Mouse (Mus musculus): ENCODE results near the gene Rhox7b. TPM values are rescaled to one million over a fixed set of nuclear protein-coding genes. Genes with fewer than 3 reads are reported as not detected.
"Not testable (repeated sequence)": the region's sequence is repeated elsewhere in the genome, so short reads cannot be mapped to it uniquely, and the experiment has no call there.

Rhox7b gene
- not detected for polyA plus RNA-seq (2012; fragmentation: generic; extraction: Trizol)
- long read RNA-seq, experiment 1: 0 reads
- long read RNA-seq, experiment 2: 0 reads

GRCm38 (mm10) chrX:37897132-37897531 lies at the start of gene Rhox7b:
Rhox7b (minus strand) TSS chrX:37897232.
- H3K79me3 ChIP-seq (ENCODE audit: low read depth); H3K4me3 ChIP-seq (ENCODE audit: insufficient read depth, poor library complexity, severe bottlenecking); H3K36me3 ChIP-seq (ENCODE audit: control insufficient read depth, insufficient read depth); H3K27me3 ChIP-seq (ENCODE audit: control insufficient read depth, insufficient read depth, insufficient read length); H3K79me2 ChIP-seq (ENCODE audit: control insufficient read depth, insufficient read depth); H3ac ChIP-seq (ENCODE audit: control insufficient read depth, insufficient read length, low read depth): not testable (repeated sequence)

- Histone ChIP-seq H3K27me3 (ENCODE audit: control insufficient read depth, insufficient read depth, insufficient read length) (no peaks in the 10 kb centered on the region), H3ac (ENCODE audit: control insufficient read depth, insufficient read length, low read depth) (no peak overlapping the region), H3K79me3 (ENCODE audit: low read depth) (no peaks in the 10 kb centered on the region), H3K36me3 (ENCODE audit: control insufficient read depth, insufficient read depth) (no peaks in the 10 kb centered on the region), H3K79me2 (ENCODE audit: control insufficient read depth, insufficient read depth) (no peaks in the 10 kb centered on the region), H3K4me3 (ENCODE audit: insufficient read depth, poor library complexity, severe bottlenecking) (no peak overlapping the region)
- TF ChIP-seq USF1 (IDR thresholded peaks at IDR 0.05; ENCODE audit: low read depth) (no peak), MAX (IDR thresholded peaks at IDR 0.05) (no peak), CEBPB (IDR thresholded peaks at IDR 0.05; ENCODE audit: low read depth) (no peak), FOSL1 (IDR thresholded peaks at IDR 0.05; ENCODE audit: insufficient read depth, low read length, poor library complexity, severe bottlenecking) (no peak), MYOG (IDR thresholded peaks at IDR 0.05; ENCODE audit: control insufficient read depth, extremely low read depth, insufficient read length) (no peak), MYOD1 (IDR thresholded peaks at IDR 0.05; ENCODE audit: control insufficient read depth, insufficient read length, low read depth) (no peak), CTCF (IDR thresholded peaks at IDR 0.05; ENCODE audit: control insufficient read depth, insufficient read depth, insufficient read length) (no peak)
Observed at GRCm38 (mm10) chrX:37916311-37916710, 19.3 kb upstream of the Rhox7b start.

GRCm38 (mm10) chrX:37908581-37908980 lies 11.5 kb upstream of the Rhox7b start:
- no peak overlapping the region for H3ac ChIP-seq (ENCODE audit: control insufficient read depth, insufficient read length, low read depth)
- H3K27me3 ChIP-seq (ENCODE audit: control insufficient read depth, insufficient read depth, insufficient read length): no peaks in the 10 kb centered on the region
- no peaks in the 10 kb centered on the region for H3K79me3 ChIP-seq (ENCODE audit: low read depth)
- H3K79me2 ChIP-seq (ENCODE audit: control insufficient read depth, insufficient read depth): no peaks in the 10 kb centered on the region
- no peaks in the 10 kb centered on the region for H3K36me3 ChIP-seq (ENCODE audit: control insufficient read depth, insufficient read depth)
- no peak overlapping the region for H3K4me3 ChIP-seq (ENCODE audit: insufficient read depth, poor library complexity, severe bottlenecking)
- TF ChIP-seq FOSL1 (IDR thresholded peaks at IDR 0.05; ENCODE audit: insufficient read depth, low read length, poor library complexity, severe bottlenecking): no peak

- Histone ChIP-seq H3K4me3 (ENCODE audit: insufficient read depth, poor library complexity, severe bottlenecking) (no peak overlapping the region), H3K36me3 (ENCODE audit: control insufficient read depth, insufficient read depth) (no peaks in the 10 kb centered on the region), H3K79me2 (ENCODE audit: control insufficient read depth, insufficient read depth) (no peaks in the 10 kb centered on the region), H3ac (ENCODE audit: control insufficient read depth, insufficient read length, low read depth) (no peak overlapping the region), H3K27me3 (ENCODE audit: control insufficient read depth, insufficient read depth, insufficient read length) (no peaks in the 10 kb centered on the region), H3K79me3 (ENCODE audit: low read depth) (no peaks in the 10 kb centered on the region)
- TF ChIP-seq CTCF (IDR thresholded peaks at IDR 0.05; ENCODE audit: control insufficient read depth, insufficient read depth, insufficient read length) (no peak), CEBPB (IDR thresholded peaks at IDR 0.05; ENCODE audit: low read depth) (no peak), MAX (IDR thresholded peaks at IDR 0.05) (no peak), USF1 (IDR thresholded peaks at IDR 0.05; ENCODE audit: low read depth) (no peak), MYOG (IDR thresholded peaks at IDR 0.05; ENCODE audit: control insufficient read depth, extremely low read depth, insufficient read length) (no peak), FOSL1 (IDR thresholded peaks at IDR 0.05; ENCODE audit: insufficient read depth, low read length, poor library complexity, severe bottlenecking) (no peak), MYOD1 (IDR thresholded peaks at IDR 0.05; ENCODE audit: control insufficient read depth, insufficient read length, low read depth) (no peak)
Observed at GRCm38 (mm10) chrX:37903727-37904126, 6.7 kb upstream of the Rhox7b start.

- not testable (repeated sequence) for H3K4me3 ChIP-seq (ENCODE audit: insufficient read depth, poor library complexity, severe bottlenecking); H3K79me3 ChIP-seq (ENCODE audit: low read depth); H3K79me2 ChIP-seq (ENCODE audit: control insufficient read depth, insufficient read depth); H3ac ChIP-seq (ENCODE audit: control insufficient read depth, insufficient read length, low read depth); H3K27me3 ChIP-seq (ENCODE audit: control insufficient read depth, insufficient read depth, insufficient read length); H3K36me3 ChIP-seq (ENCODE audit: control insufficient read depth, insufficient read depth)
Observed at GRCm38 (mm10) chrX:37901670-37902069, 4.6 kb upstream of the Rhox7b start, which contains the start of gene Rhox9. Rhox9 (minus strand) TSS chrX:37901770.

- H3K79me2 ChIP-seq (ENCODE audit: control insufficient read depth, insufficient read depth): no peaks in the 10 kb centered on the region
- H3ac ChIP-seq (ENCODE audit: control insufficient read depth, insufficient read length, low read depth): no peak within 1 kb of the TSS
- H3K4me3 ChIP-seq (ENCODE audit: insufficient read depth, poor library complexity, severe bottlenecking): no peak within 1 kb of the TSS
- H3K27me3 ChIP-seq (ENCODE audit: control insufficient read depth, insufficient read depth, insufficient read length): no peaks in the 10 kb centered on the region
- TF ChIP-seq USF1 (IDR thresholded peaks at IDR 0.05; ENCODE audit: low read depth): no peak
- TF ChIP-seq MAX (IDR thresholded peaks at IDR 0.05): no peak
- H3K79me3 ChIP-seq (ENCODE audit: low read depth): no peaks in the 10 kb centered on the region
- no peaks in the 10 kb centered on the region for H3K36me3 ChIP-seq (ENCODE audit: control insufficient read depth, insufficient read depth)
Observed at GRCm38 (mm10) chrX:37878844-37879243, 18.2 kb downstream of the Rhox7b start, which contains the start of gene Rhox8. Rhox8 (minus strand) TSS chrX:37878944.

- Histone ChIP-seq H3K79me2 (ENCODE audit: control insufficient read depth, insufficient read depth) (no peaks in the 10 kb centered on the region), H3K36me3 (ENCODE audit: control insufficient read depth, insufficient read depth) (no peaks in the 10 kb centered on the region), H3K79me3 (ENCODE audit: low read depth) (no peaks in the 10 kb centered on the region), H3K4me3 (ENCODE audit: insufficient read depth, poor library complexity, severe bottlenecking) (no peak overlapping the region), H3ac (ENCODE audit: control insufficient read depth, insufficient read length, low read depth) (no peak overlapping the region), H3K27me3 (ENCODE audit: control insufficient read depth, insufficient read depth, insufficient read length) (no peaks in the 10 kb centered on the region)
- no peak for TF ChIP-seq USF1 (IDR thresholded peaks at IDR 0.05; ENCODE audit: low read depth)
- no peak for TF ChIP-seq MYOD1 (IDR thresholded peaks at IDR 0.05; ENCODE audit: control insufficient read depth, insufficient read length, low read depth)
- no peak for TF ChIP-seq CEBPB (IDR thresholded peaks at IDR 0.05; ENCODE audit: low read depth)
- no peak for TF ChIP-seq CTCF (IDR thresholded peaks at IDR 0.05; ENCODE audit: control insufficient read depth, insufficient read depth, insufficient read length)
- no peak for TF ChIP-seq MAX (IDR thresholded peaks at IDR 0.05)
- TF ChIP-seq FOSL1 (IDR thresholded peaks at IDR 0.05; ENCODE audit: insufficient read depth, low read length, poor library complexity, severe bottlenecking): no peak
- no peak for TF ChIP-seq MYOG (IDR thresholded peaks at IDR 0.05; ENCODE audit: control insufficient read depth, extremely low read depth, insufficient read length)
Observed at GRCm38 (mm10) chrX:37871641-37872040, 25.4 kb downstream of the Rhox7b start.

Other genes with a start within 250 kb of the Rhox7b start
- gene Rhox4g, start 245.9 kb downstream of the Rhox7b start, polyA plus RNA-seq (2012; fragmentation: generic; extraction: Trizol): not detected
- gene Rhox3h, start 228.5 kb downstream of the Rhox7b start, polyA plus RNA-seq (2012; fragmentation: generic; extraction: Trizol): not detected
- gene Rhox2h, start 224.0 kb downstream of the Rhox7b start, polyA plus RNA-seq (2012; fragmentation: generic; extraction: Trizol): 0.06 TPM
- gene Rhox5, start 92.4 kb downstream of the Rhox7b start, polyA plus RNA-seq (2012; fragmentation: generic; extraction: Trizol): 2.4 TPM
- gene Rhox6, start 70.3 kb downstream of the Rhox7b start, polyA plus RNA-seq (2012; fragmentation: generic; extraction: Trizol): not detected
- gene Rhox7a, start 65.5 kb downstream of the Rhox7b start, polyA plus RNA-seq (2012; fragmentation: generic; extraction: Trizol): not detected
- gene Rhox8, start 18.3 kb downstream of the Rhox7b start, polyA plus RNA-seq (2012; fragmentation: generic; extraction: Trizol): not detected
- not detected for gene Rhox9, start 4.5 kb upstream of the Rhox7b start, polyA plus RNA-seq (2012; fragmentation: generic; extraction: Trizol)
- gene Btg1-ps1, start 121.6 kb upstream of the Rhox7b start, polyA plus RNA-seq (2012; fragmentation: generic; extraction: Trizol): not detected
- gene Btg1-ps2, start 145.9 kb upstream of the Rhox7b start, polyA plus RNA-seq (2012; fragmentation: generic; extraction: Trizol): not detected
- gene Rhox10, start 169.2 kb upstream of the Rhox7b start, polyA plus RNA-seq (2012; fragmentation: generic; extraction: Trizol): not detected
- not detected for gene Rhox11, start 187.9 kb upstream of the Rhox7b start, polyA plus RNA-seq (2012; fragmentation: generic; extraction: Trizol)
- not detected for gene Rhox12, start 213.7 kb upstream of the Rhox7b start, polyA plus RNA-seq (2012; fragmentation: generic; extraction: Trizol)
- not detected for gene Rhox13, start 224.0 kb upstream of the Rhox7b start, polyA plus RNA-seq (2012; fragmentation: generic; extraction: Trizol)

All from C2C12 (cell line).